Mouse (Mus musculus) macrophage (primary cell): Measurements from ENCODE around the gene Exoc1. TPM values are rescaled to one million over a fixed set of nuclear protein-coding genes. Genes with fewer than 3 reads are reported as not detected.

ENCODE experiments used
- H3K27ac ChIP-seq: fragments of 350-480 bp; formaldehyde crosslinking; 2 replicates; pipeline ENCODE4 v1.9.0; 2021
- H3K36me3 ChIP-seq: fragments of 350-480 bp; formaldehyde crosslinking; 2 replicates; pipeline ENCODE4 v1.9.0; 2021; ENCODE audit errors: inconsistent target
- H3K4me3 ChIP-seq: fragments of 350-480 bp; formaldehyde crosslinking; 2 replicates; pipeline ENCODE4 v1.9.0; 2021; ENCODE audit errors: inconsistent target
- H3K79me2 ChIP-seq: fragments of 350-480 bp; formaldehyde crosslinking; 2 replicates; pipeline ENCODE4 v1.9.0; 2021; ENCODE audit errors: inconsistent target
- WGBS: methylation state at CpG from one replicate; pipeline ENCODE4 v1.1.7; 2026; ENCODE audit warnings: inconsistent platforms; ENCODE audit not compliant: missing documents; 5-methylcytosine and 5-hydroxymethylcytosine counted together
- polyA plus RNA-seq: library from polyadenylated mRNA; stranded (reverse); fragments of 250-400 nt; gene quantifications from 3 replicates; pipeline ENCODE4 v1.2.4, GENCODE M21; 2018; ENCODE audit warnings: inconsistent platforms

The Exoc1 gene
- polyA plus RNA-seq, 1 experiment from 2014 or later: 69.0 TPM

DNA sequence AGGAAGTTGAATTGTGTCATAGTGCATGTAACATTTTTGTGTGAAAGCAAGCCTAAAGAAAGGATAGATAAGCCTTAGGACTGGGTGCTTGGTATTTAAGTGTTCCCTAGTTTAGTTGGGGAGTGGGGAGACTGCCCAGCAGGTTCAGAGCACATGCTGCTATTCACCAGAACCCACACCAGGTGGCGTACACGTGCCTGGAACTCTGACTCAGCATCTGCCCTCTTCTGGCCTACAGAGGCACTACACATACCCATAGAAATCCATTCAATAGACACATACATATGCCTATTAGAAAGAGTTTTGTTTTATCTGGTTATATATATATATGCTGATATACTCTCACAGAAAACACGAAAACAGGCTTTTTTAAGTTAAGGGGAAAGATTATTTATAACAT is 36.2 kb downstream of the Exoc1 start:
- Histone ChIP-seq H3K79me2 (no peaks in the 10 kb centered on the region), H3K36me3 (peaks cover 81% of the 10 kb centered on the region)

DNA sequence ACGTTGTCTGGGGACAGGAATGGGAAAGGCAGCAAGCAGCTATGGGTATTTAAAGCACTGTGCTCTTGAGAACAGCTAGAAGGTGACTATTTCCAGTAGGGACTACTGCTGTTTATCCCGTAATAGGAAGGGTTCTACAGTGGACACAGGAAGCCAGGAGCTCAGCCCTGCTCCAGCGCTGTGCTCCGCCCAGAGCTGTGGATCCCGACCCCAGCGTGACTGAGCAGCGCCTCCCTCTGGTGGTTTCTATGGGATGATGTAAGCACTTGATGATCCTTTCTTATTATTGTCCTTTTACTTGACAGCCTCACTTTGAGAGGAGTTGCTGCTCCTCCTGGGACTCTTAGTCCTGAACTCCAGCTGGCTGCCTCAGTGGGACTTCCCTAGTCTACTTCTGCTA is 45.1 kb downstream of the Exoc1 start:
- Histone ChIP-seq H3K79me2 (no peaks in the 10 kb centered on the region), H3K27ac (no peak overlapping the region), H3K36me3 (peaks cover 17% of the 10 kb centered on the region), H3K4me3 (no peak overlapping the region)
- 86% methylated on average over 7 of the region's 7 CpGs for WGBS

More for the DNA sequence above, 36.2 kb downstream of the Exoc1 start:
- Histone ChIP-seq H3K27ac (no peak overlapping the region), H3K4me3 (no peak overlapping the region)
- WGBS: 20% methylated on average over 3 of the region's 3 CpGs

DNA sequence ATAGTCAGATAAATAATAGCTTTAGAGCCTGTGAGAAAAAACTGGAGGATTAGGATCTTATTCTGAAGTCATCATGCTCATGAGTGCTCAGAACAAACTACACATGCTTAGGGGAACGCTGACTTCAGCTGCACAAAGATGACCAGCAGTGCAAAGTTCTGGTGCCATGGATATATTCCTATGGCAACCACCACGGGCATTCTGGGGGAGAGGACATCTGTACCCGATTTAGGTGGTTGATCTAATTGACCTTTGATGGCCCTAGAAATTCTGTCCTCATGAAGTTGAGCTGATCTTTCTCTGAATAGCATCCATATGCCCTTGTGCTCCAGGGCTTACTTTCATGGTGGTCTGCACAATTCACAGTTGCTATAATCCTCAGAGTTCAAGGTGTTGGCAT is 47.9 kb downstream of the Exoc1 start:
- 89% methylated on average over 3 of the region's 3 CpGs for WGBS
- H3K36me3 ChIP-seq: no peaks in the 10 kb centered on the region
- no peak overlapping the region for H3K4me3 ChIP-seq
- H3K79me2 ChIP-seq: no peaks in the 10 kb centered on the region
- H3K27ac ChIP-seq: no peak overlapping the region

DNA sequence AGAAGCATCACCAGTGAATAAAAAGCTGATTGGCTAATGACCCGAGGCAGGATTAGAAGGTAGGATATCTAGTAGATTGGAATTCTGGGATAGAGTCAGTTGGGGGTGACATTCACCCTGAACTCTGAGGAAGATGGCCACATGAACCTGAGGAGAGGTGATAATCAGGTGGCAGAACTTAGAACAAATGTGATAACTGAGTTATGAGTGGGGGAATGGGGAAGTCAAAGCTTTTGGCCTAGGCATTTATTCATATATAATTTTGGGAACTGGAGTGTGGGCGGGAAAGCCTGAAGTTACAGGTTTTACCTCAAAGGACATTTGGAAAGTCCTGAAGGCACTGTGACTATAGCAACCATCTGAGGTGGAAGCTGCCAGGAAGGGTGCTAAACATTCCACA is 56.3 kb downstream of the Exoc1 start:
- Histone ChIP-seq H3K36me3 (no peaks in the 10 kb centered on the region), H3K27ac (no peak overlapping the region), H3K4me3 (no peak overlapping the region), H3K79me2 (peaks cover 5% of the 10 kb centered on the region; the same call in 1 of the 2 replicates)
- WGBS: 88% methylated on average over 2 of the region's 2 CpGs

DNA sequence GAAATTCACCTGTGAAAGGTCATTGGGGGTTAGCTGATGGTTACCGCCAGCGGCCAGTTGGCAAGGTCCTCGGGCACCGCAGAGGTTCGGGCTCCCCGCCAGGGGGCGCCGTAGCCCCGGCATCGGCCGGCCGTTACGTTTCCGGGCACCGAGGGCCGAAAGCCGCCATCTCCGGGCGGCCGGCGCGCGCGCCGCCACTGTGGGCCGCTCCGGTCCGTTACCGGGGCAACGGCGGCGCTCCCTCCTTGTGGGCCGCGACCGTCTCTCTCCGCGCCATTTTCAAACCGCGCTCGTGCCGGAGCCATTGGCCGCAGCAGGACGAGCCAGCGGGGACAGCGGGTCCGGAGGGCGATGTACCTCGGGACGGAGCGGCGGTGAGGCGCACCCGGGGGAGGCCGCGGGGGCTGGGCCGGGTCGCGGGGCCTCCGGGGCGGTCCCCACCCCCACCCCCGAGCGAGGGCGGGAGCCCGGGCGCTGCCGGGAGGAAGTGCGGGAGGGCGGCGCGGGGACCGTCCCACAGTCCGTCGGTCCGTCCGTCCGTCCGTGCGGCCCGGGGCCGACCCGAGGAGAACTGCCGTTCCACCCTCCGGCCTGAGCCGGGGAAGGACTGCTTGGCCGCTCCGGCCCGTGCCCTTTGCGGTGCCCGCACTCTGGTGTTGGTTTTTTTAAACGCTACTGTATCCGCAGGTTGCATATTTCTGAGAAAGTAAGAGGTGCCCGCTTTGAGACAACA is 59.6 kb downstream of the Exoc1 start, which contains the start of gene Cep135:
TSS of gene Cep135 (plus strand) at position 148 of the 733 bp plus-strand sequence.
- WGBS: 2% methylated on average over 57 of the region's 92 CpGs
- H3K79me2 ChIP-seq: peaks cover 10% of the 10 kb centered on the region; the same call in 1 of the 2 replicates
- H3K27ac ChIP-seq: peak within 1 kb of the TSS; percentile 10; the same call in 1 of the 2 replicates
- peaks cover 15% of the 10 kb centered on the region; the same call in 1 of the 2 replicates for H3K36me3 ChIP-seq
- H3K4me3 ChIP-seq: peak within 1 kb of the TSS; percentile 78

DNA sequence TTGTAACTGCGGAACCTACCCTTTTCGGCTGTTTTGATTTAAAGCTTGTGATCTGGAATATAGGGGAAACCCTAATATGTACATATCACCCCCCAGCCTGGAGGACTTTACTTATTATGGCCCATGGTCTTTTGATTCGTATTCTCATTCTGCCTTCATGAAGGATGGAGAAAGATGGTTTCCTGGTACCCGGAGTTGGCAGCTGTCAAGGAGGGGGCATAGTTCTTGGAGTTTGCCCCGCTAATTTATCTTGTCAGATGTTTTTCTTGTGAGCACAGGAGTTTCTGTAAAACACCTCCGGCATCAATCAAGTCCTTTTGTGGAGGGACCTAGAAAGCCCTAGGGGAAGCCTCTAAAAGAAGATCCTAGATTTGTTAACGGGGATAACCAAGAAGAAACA is 60.2 kb downstream of the Exoc1 start:
- WGBS: 11% methylated on average over 7 of the region's 7 CpGs
- Histone ChIP-seq H3K27ac (peak overlapping the region; percentile 10; the same call in 1 of the 2 replicates), H3K79me2 (peaks cover 10% of the 10 kb centered on the region; the same call in 1 of the 2 replicates), H3K36me3 (peaks cover 15% of the 10 kb centered on the region; the same call in 1 of the 2 replicates), H3K4me3 (peak overlapping the region; percentile 78)

DNA sequence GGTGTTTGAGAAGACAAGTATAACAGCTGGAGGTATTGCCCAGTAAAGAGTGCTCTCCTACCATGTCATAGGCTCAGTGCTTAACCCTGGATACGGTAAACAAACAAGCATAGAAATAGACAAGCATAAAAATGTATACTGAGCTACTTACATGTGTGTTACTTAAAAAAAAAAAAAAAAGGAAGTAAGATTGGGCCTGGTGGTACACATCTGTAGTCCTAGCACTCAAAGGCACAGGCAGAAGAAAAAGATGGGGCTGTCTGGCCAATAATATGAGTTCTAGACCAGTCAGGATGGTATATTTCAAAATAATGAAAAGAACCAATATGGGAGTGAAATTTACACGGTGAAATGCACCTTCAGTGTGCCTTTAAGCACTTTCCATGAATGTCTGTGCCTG is 60.9 kb downstream of the Exoc1 start:
- H3K27ac ChIP-seq: no peak overlapping the region
- peaks cover 10% of the 10 kb centered on the region; the same call in 1 of the 2 replicates for H3K79me2 ChIP-seq
- H3K4me3 ChIP-seq: peak overlapping the region; percentile 78; the same call in 1 of the 2 replicates
- WGBS: 91% methylated on average over 2 of the region's 2 CpGs
- H3K36me3 ChIP-seq: peaks cover 20% of the 10 kb centered on the region; the same call in 1 of the 2 replicates

DNA sequence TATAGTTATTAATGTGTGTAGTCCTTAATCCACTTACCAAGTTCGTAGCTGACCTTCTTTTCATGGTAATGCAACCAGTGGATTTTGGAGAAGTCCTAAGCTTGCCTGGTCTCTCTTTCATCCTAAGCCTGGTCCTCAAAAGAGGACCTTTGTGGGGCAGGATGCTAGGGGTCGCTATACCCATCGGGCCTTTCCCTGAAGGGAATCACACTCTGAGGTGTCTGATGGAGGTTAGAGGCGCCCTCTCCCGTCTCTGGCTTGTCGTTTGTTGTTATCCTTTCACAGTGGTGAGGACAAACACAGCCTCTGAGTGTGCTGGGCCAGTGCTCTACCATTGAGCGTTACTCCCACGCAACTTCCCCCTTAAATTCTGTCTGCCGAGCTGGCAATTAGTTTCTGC is 62.8 kb downstream of the Exoc1 start:
- Histone ChIP-seq H3K36me3 (peaks cover 38% of the 10 kb centered on the region), H3K79me2 (peaks cover 10% of the 10 kb centered on the region; the same call in 1 of the 2 replicates), H3K27ac (no peak overlapping the region), H3K4me3 (no peak overlapping the region)
- WGBS: 85% methylated on average over 9 of the region's 9 CpGs

DNA sequence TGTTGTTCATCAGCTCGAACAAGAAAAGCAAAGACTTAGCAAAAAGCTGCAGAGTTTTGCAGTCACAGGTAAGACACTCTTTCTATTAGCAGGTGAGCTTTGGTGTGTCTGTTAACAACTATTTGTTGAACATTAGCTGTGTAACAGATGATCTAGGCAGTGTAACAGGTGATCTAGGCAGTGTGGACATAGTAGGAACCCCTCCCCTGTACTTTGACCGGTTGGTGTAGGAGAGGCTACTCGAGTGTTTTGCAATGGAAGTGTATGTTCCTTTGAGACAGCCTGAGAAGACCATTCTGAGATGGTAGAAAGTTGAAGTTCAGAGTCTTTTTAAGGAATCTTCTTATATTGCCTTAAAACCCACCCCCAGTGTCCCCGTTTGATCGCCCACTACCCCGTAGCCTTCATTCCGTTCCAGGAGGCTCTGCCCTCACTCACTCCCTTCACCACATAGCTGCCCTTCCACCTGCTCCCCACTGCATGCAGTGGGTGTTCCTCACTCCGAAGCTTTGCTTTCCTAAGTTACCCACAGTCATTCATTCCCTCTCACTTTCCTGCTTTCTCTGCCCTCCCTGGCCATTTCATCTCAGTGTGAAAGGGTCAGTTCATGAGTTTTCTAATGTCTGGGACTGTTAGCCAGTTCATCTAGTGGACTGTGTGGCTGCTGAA is 80.7 kb downstream of the Exoc1 start:
- 95% methylated on average over 8 of the region's 8 CpGs for WGBS
- Histone ChIP-seq H3K27ac (no peak overlapping the region), H3K36me3 (peaks cover 31% of the 10 kb centered on the region; the same call in 1 of the 2 replicates), H3K79me2 (no peaks in the 10 kb centered on the region), H3K4me3 (no peak overlapping the region)

DNA sequence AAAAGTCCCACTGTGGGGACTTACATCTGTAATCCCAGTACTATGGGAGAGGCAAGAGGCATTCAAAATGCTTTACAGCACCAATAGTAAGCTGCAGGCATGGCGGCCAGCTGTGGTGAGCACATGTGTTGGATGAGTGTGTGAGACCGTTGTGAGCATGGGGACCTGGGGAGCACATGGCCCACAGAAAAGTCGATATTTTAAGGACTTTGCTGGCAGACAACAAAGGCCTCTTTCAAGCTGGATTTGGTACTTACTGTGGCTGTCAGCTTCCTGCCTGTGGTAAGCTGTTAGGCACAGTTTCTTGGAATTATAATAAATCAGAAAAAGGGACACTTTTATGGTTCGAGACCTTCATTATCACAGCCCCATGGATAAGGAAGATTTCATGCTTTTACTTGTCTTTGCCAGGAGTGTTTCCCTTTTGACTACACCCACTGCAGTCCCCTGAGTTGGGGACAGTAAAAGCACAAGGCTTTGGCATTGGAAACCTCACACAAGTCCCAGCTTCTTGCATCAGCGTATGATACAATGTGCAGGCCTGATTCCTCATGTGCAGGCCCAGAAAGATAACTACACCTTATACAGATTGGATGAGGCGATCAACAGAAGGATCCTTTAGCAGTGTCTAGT is 83.9 kb downstream of the Exoc1 start:
- no peak overlapping the region for H3K27ac ChIP-seq
- WGBS: 92% methylated on average over 6 of the region's 6 CpGs
- peaks cover 47% of the 10 kb centered on the region; the same call in 1 of the 2 replicates for H3K36me3 ChIP-seq
- no peaks in the 10 kb centered on the region for H3K79me2 ChIP-seq
- no peak overlapping the region for H3K4me3 ChIP-seq

DNA sequence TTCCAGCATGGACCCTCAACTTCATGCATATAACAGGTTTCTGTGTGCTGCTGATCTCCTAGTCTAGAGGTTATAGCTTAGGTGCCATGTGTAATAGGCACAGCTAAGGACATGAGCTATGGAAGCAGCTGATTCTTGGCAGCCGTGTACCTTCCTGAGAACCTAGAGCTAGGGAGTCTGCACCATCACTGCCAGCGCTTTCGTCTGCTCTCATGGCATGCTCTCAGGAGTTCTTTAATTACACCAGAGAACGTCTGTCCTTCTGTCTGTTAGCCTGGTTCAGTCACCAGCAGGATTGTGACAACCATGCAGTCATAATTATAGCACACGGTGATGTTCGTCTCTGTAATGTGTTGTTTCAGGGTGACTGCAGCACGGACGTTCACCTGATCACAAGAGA is 86.2 kb downstream of the Exoc1 start:
- 93% methylated on average over 8 of the region's 8 CpGs for WGBS
- Histone ChIP-seq H3K79me2 (no peaks in the 10 kb centered on the region), H3K4me3 (no peak overlapping the region), H3K36me3 (peaks cover 59% of the 10 kb centered on the region; the same call in 1 of the 2 replicates), H3K27ac (no peak overlapping the region)

DNA sequence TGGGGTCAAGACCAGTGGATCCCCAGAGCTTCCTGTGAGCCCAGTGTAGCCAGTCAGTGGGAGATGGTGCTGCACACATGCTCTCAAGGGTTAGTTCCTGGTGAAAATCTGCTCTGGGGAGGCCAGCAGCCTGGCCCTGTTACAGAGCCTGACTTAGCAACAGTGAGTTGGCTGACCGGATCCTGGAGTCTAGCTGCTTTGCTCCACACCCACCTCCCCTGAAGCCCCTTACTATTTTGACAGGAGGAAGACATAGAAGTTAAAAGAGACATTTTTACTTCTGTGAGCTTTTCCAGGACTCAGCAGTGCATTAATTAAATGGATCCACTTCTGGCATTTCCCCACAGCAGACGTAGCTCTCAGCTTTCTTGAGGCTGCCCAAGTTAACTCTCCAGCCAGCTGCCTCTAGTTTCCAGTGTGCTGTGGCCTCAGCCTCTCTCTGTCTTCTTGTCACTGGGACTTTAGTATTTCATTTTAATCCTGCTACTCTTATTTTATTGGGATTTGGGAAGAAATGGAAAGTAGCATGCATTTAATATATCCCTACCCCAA is 87.2 kb downstream of the Exoc1 start:
- 97% methylated on average over 2 of the region's 2 CpGs for WGBS
- Histone ChIP-seq H3K27ac (no peak overlapping the region), H3K79me2 (no peaks in the 10 kb centered on the region), H3K4me3 (no peak overlapping the region), H3K36me3 (peaks cover 59% of the 10 kb centered on the region; the same call in 1 of the 2 replicates)

DNA sequence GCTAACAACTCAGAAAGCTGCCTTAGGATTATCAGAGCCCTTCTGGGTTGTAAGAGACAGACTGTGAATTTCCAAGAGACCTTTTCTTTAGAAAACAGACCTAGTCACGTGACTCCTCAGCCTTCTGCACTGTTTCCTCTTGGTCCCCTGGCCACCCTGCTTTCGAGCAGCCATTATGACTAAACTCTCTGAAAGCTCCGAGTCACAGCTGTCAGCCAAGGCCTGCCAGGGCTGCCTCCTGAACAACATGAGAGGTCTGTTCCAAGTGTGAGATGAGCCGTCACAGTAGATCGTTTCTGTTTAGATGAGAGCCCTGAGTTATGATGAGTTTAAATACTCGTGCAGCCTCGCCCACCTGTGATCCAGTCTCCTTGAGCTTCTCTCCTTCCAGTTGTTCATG is 89.6 kb downstream of the Exoc1 start:
- no peak overlapping the region for H3K27ac ChIP-seq
- no peak overlapping the region for H3K4me3 ChIP-seq
- H3K36me3 ChIP-seq: peaks cover 37% of the 10 kb centered on the region; the same call in 1 of the 2 replicates
- WGBS: 92% methylated on average over 7 of the region's 7 CpGs
- no peaks in the 10 kb centered on the region for H3K79me2 ChIP-seq
